Mouse (Mus musculus) heart, embryonic 16.5 days (tissue): Measurements from ENCODE around the gene Fbxo3. TPM values are rescaled to one million over a fixed set of nuclear protein-coding genes. Genes with fewer than 3 reads are reported as not detected.

Experiments used
- ATAC-seq: fragments of 200-750 bp; cut with Nextera tagmentation; replicated peaks from 2 replicates; pipeline ENCODE4 v1.8.0; 2017; ENCODE audit warnings: moderate number of reproducible peaks; ENCODE audit not compliant: insufficient read depth, low FRiP score; ENCODE audit errors: extremely low read depth
- H3K27ac ChIP-seq: fragments of 300-500 bp; sonication (generic); 2 replicates; pipeline ENCODE4 v1.5.1; 2014; ENCODE audit warnings: mild to moderate bottlenecking, low read length, control low read depth, moderate library complexity
- H3K27me3 ChIP-seq: fragments of 300-500 bp; sonication (generic); 2 replicates; pipeline ENCODE4 v1.6.1; 2014; ENCODE audit warnings: low read length, mixed read lengths; ENCODE audit not compliant: control insufficient read depth, insufficient read depth
- H3K36me3 ChIP-seq: fragments of 300-500 bp; sonication (generic); 2 replicates; pipeline ENCODE4 v1.6.1; 2014; ENCODE audit not compliant: control insufficient read depth, insufficient read depth
- H3K4me1 ChIP-seq: fragments of 300-500 bp; sonication (generic); 2 replicates; pipeline ENCODE4 v1.6.1; 2014; ENCODE audit warnings: low read length, mixed read lengths; ENCODE audit not compliant: control insufficient read depth, insufficient read depth
- H3K4me2 ChIP-seq: fragments of 300-500 bp; sonication (generic); 2 replicates; pipeline ENCODE4 v1.6.1; 2014; ENCODE audit warnings: low read depth, mild to moderate bottlenecking, control low read depth, low read length
- H3K4me3 ChIP-seq: fragments of 300-500 bp; sonication (generic); 2 replicates; pipeline ENCODE4 v1.5.1; 2014; ENCODE audit warnings: mild to moderate bottlenecking, control low read depth, low read length
- H3K9ac ChIP-seq: fragments of 300-500 bp; sonication (generic); 2 replicates; pipeline ENCODE4 v1.6.1; 2014; ENCODE audit warnings: low read length, control low read depth
- H3K9me3 ChIP-seq: fragments of 300-500 bp; sonication (generic); replicated peaks from 2 replicates; pipeline ENCODE4 v1.6.1; 2016; ENCODE audit warnings: low read length; ENCODE audit not compliant: control insufficient read depth
- WGBS: fragments of 180-500 bp; shearing (Covaris S2); extraction: QIAGEN DNeasy Blood & Tissue Kit; methylation state at CpG from one replicate; pipeline ENCODE4 v1.1.7; 2014; 5-methylcytosine and 5-hydroxymethylcytosine counted together
- polyA plus RNA-seq: library from polyadenylated mRNA; unstranded; fragments of >200 nt; fragmentation: Nextera tagmentation; extraction: Ambion mirVana; gene quantifications from 2 replicates; pipeline ENCODE4 v1.2.1, GENCODE M21; 2015

Fbxo3 gene
- polyA plus RNA-seq, 1 experiment from 2014 or later: 49.8 TPM

GRCm38 (mm10) chr2:104032056-104032455 is 4.5 kb downstream of the Fbxo3 start:
- Histone ChIP-seq H3K4me2 (no peak overlapping the region), H3K27me3 (no peaks in the 10 kb centered on the region), H3K4me1 (peaks cover 21% of the 10 kb centered on the region), H3K9me3 (no peaks in the 10 kb centered on the region), H3K27ac (no peak overlapping the region), H3K9ac (no peak overlapping the region), H3K4me3 (no peak overlapping the region), H3K36me3 (peaks cover 18% of the 10 kb centered on the region)
- 82% methylated on average over 3 of the region's 3 CpGs for WGBS
- ATAC-seq: no peak

- Histone ChIP-seq H3K27me3 (no peaks in the 10 kb centered on the region), H3K9ac (no peak overlapping the region), H3K4me1 (peaks cover 2% of the 10 kb centered on the region), H3K4me2 (no peak overlapping the region), H3K27ac (no peak overlapping the region), H3K36me3 (peaks cover 26% of the 10 kb centered on the region), H3K9me3 (no peaks in the 10 kb centered on the region), H3K4me3 (no peak overlapping the region)
- 32% methylated on average over 3 of the region's 3 CpGs for WGBS
- no peak for ATAC-seq
These were observed 7.4 kb downstream of the Fbxo3 start for GRCm38 (mm10) chr2:104034832-104035472.

- H3K36me3 ChIP-seq: peaks cover 30% of the 10 kb centered on the region
- peaks cover 2% of the 10 kb centered on the region; the same call in 1 of the 2 replicates for H3K4me1 ChIP-seq
- no peak overlapping the region for H3K9ac ChIP-seq
- no peak for ATAC-seq
- WGBS: 59% methylated on average over 6 of the region's 6 CpGs
- no peak overlapping the region for H3K27ac ChIP-seq
- no peaks in the 10 kb centered on the region for H3K9me3 ChIP-seq
- H3K4me2 ChIP-seq: no peak overlapping the region
- no peaks in the 10 kb centered on the region for H3K27me3 ChIP-seq
- no peak overlapping the region for H3K4me3 ChIP-seq
These were observed 8.1 kb downstream of the Fbxo3 start for GRCm38 (mm10) chr2:104035595-104035994.

- no peaks in the 10 kb centered on the region for H3K27me3 ChIP-seq
- ATAC-seq: no peak
- peaks cover 2% of the 10 kb centered on the region; the same call in 1 of the 2 replicates for H3K4me1 ChIP-seq
- H3K4me2 ChIP-seq: no peak overlapping the region
- no peak overlapping the region for H3K4me3 ChIP-seq
- H3K9ac ChIP-seq: no peak overlapping the region
- peaks cover 34% of the 10 kb centered on the region for H3K36me3 ChIP-seq
- 61% methylated on average over 3 of the region's 3 CpGs for WGBS
- no peaks in the 10 kb centered on the region for H3K9me3 ChIP-seq
- no peak overlapping the region for H3K27ac ChIP-seq
These were observed 8.8 kb downstream of the Fbxo3 start for GRCm38 (mm10) chr2:104036316-104036715.

- WGBS: 72% methylated on average over 2 of the region's 2 CpGs
- no peak for ATAC-seq
- Histone ChIP-seq H3K9me3 (no peaks in the 10 kb centered on the region), H3K36me3 (peaks cover 36% of the 10 kb centered on the region), H3K9ac (no peak overlapping the region), H3K4me2 (no peak overlapping the region), H3K27me3 (no peaks in the 10 kb centered on the region), H3K4me3 (no peak overlapping the region), H3K4me1 (peaks cover 2% of the 10 kb centered on the region; the same call in 1 of the 2 replicates), H3K27ac (no peak overlapping the region)
These were observed 10.7 kb downstream of the Fbxo3 start for GRCm38 (mm10) chr2:104038236-104038635.

GRCm38 (mm10) chr2:104041632-104042031 is 14.1 kb downstream of the Fbxo3 start:
- Histone ChIP-seq H3K9ac (no peak overlapping the region), H3K4me1 (no peaks in the 10 kb centered on the region; the same call in 1 of the 2 replicates), H3K9me3 (no peaks in the 10 kb centered on the region), H3K27ac (no peak overlapping the region), H3K36me3 (peaks cover 32% of the 10 kb centered on the region), H3K27me3 (no peaks in the 10 kb centered on the region), H3K4me2 (no peak overlapping the region), H3K4me3 (no peak overlapping the region)
- 54% methylated on average over 5 of the region's 5 CpGs for WGBS
- no peak for ATAC-seq

GRCm38 (mm10) chr2:104042766-104043165 is 15.2 kb downstream of the Fbxo3 start:
- Histone ChIP-seq H3K4me2 (no peak overlapping the region), H3K27ac (no peak overlapping the region), H3K9me3 (no peaks in the 10 kb centered on the region), H3K4me3 (no peak overlapping the region), H3K4me1 (no peaks in the 10 kb centered on the region; the same call in 1 of the 2 replicates), H3K9ac (no peak overlapping the region), H3K27me3 (no peaks in the 10 kb centered on the region), H3K36me3 (peaks cover 25% of the 10 kb centered on the region)
- no peak for ATAC-seq
- WGBS: 90% methylated on average over 15 of the region's 15 CpGs

GRCm38 (mm10) chr2:104043624-104044478 is 16.3 kb downstream of the Fbxo3 start:
- ATAC-seq: no peak
- H3K36me3 ChIP-seq: peaks cover 23% of the 10 kb centered on the region
- 56% methylated on average over 5 of the region's 5 CpGs for WGBS

GRCm38 (mm10) chr2:104044479-104045080 is 17.1 kb downstream of the Fbxo3 start:
- H3K36me3 ChIP-seq: peaks cover 23% of the 10 kb centered on the region
- no peaks in the 10 kb centered on the region for H3K27me3 ChIP-seq
- H3K4me1 ChIP-seq: no peaks in the 10 kb centered on the region; the same call in 1 of the 2 replicates
- no peak overlapping the region for H3K4me3 ChIP-seq
- 46% methylated on average over 1 of the region's 1 CpGs for WGBS
- H3K9ac ChIP-seq: no peak overlapping the region
- no peak overlapping the region for H3K4me2 ChIP-seq
- no peaks in the 10 kb centered on the region for H3K9me3 ChIP-seq
- H3K27ac ChIP-seq: no peak overlapping the region
- no peak for ATAC-seq

More at GRCm38 (mm10) chr2:104043624-104044478, 16.3 kb downstream of the Fbxo3 start:
- Histone ChIP-seq H3K4me1 (no peaks in the 10 kb centered on the region; the same call in 1 of the 2 replicates), H3K27me3 (no peaks in the 10 kb centered on the region), H3K27ac (no peak overlapping the region), H3K4me3 (no peak overlapping the region), H3K9me3 (no peaks in the 10 kb centered on the region), H3K9ac (no peak overlapping the region), H3K4me2 (no peak overlapping the region)
